Mouse (Mus musculus) thymus, adult 2 months (tissue): ENCODE measurements at regions not wholly inside any gene's neighbourhood (a gene's known extent, or its start where the extent isn't known, plus 50 kb on each side); places are given as distances from the start of the nearest gene placed in this dataset.

Experiments used
- DNase-seq: peaks from one replicate; pipeline ENCODE4 v3.0.0; 2021
- H3K27ac ChIP-seq: fragments of 200-500 bp; 2 replicates; pipeline ENCODE4 v1.5.1; 2012; ENCODE audit warnings: low read length, control low read depth; ENCODE audit not compliant: control insufficient read depth, insufficient read depth
- H3K27me3 ChIP-seq: fragments of 200-500 bp; 2 replicates; pipeline ENCODE4 v1.6.1; 2012; ENCODE audit warnings: mild to moderate bottlenecking, low read length, moderate library complexity, mixed read lengths; ENCODE audit not compliant: control insufficient read depth, insufficient read depth
- H3K36me3 ChIP-seq: fragments of 200-500 bp; 2 replicates; pipeline ENCODE4 v1.6.1; 2012; ENCODE audit warnings: mild to moderate bottlenecking, low read length, moderate library complexity; ENCODE audit not compliant: control insufficient read depth, insufficient read depth
- H3K4me1 ChIP-seq: fragments of 200-500 bp; replicated peaks from 2 replicates; pipeline ENCODE4 v1.6.1; 2012; ENCODE audit warnings: low read length; ENCODE audit not compliant: control insufficient read depth, insufficient read depth
- H3K4me3 ChIP-seq: fragments of 200-500 bp; 2 replicates; pipeline ENCODE4 v1.5.1; 2012; ENCODE audit warnings: mild to moderate bottlenecking, low read length, control low read depth, moderate library complexity; ENCODE audit not compliant: control insufficient read depth, insufficient read depth
- CTCF ChIP-seq: fragments of 200-500 bp; IDR thresholded peaks from 2 replicates; pipeline ENCODE4 v1.5.1; 2012; ENCODE audit warnings: mild to moderate bottlenecking, control low read depth, low read length, moderate library complexity, borderline replicate concordance; ENCODE audit not compliant: control insufficient read depth, poor library complexity, insufficient read depth; ENCODE audit errors: extremely low read depth
- POLR2A ChIP-seq: fragments of 200-500 bp; IDR thresholded peaks from 2 replicates; pipeline ENCODE4 v1.6.1; 2012; ENCODE audit warnings: mild to moderate bottlenecking, low read length, control low read depth, moderate library complexity; ENCODE audit not compliant: control insufficient read depth, poor library complexity, insufficient read depth; ENCODE audit errors: extremely low read depth
- WGBS: fragments of 180-500 bp; shearing (Covaris S2); methylation state at CpG from one replicate; pipeline ENCODE4 v1.1.7; 2018; 5-methylcytosine and 5-hydroxymethylcytosine counted together

GRCm38 (mm10) chr11:31540816-31541215 lies 130.9 kb downstream of the Bod1 start:
- H3K27ac ChIP-seq, result no peak overlapping the region
- no peak for TF ChIP-seq POLR2A
- no peak for TF ChIP-seq CTCF

GRCm38 (mm10) chr11:31531416-31531815 lies 140.3 kb downstream of the Bod1 start:
- H3K27ac ChIP-seq, result no peak overlapping the region
- no peaks in the 10 kb centered on the region for H3K36me3 ChIP-seq
- no peak for DNase-seq
- TF ChIP-seq CTCF (no peak), POLR2A (no peak)
- 90% methylated on average over 2 of the region's 2 CpGs for WGBS
- no peak overlapping the region for H3K4me3 ChIP-seq
- no peaks in the 10 kb centered on the region for H3K4me1 ChIP-seq
- no peaks in the 10 kb centered on the region for H3K27me3 ChIP-seq

More at GRCm38 (mm10) chr11:31540816-31541215, 130.9 kb downstream of the Bod1 start:
- Histone ChIP-seq H3K36me3 (no peaks in the 10 kb centered on the region), H3K27me3 (no peaks in the 10 kb centered on the region), H3K4me1 (no peaks in the 10 kb centered on the region), H3K4me3 (no peak overlapping the region)
- DNase-seq, result no peak

- H3K27ac ChIP-seq, result no peak overlapping the region
- no peak for DNase-seq
- 96% methylated on average over 3 of the region's 3 CpGs for WGBS
- H3K36me3 ChIP-seq, result no peaks in the 10 kb centered on the region
- TF ChIP-seq CTCF (no peak), POLR2A (no peak)
- no peaks in the 10 kb centered on the region for H3K27me3 ChIP-seq
- no peaks in the 10 kb centered on the region for H3K4me1 ChIP-seq
- H3K4me3 ChIP-seq, result no peak overlapping the region
Observed at GRCm38 (mm10) chr11:31530851-31531250, 140.8 kb downstream of the Bod1 start.

GRCm38 (mm10) chr11:31529686-31530085 lies 142.0 kb downstream of the Bod1 start:
- Histone ChIP-seq H3K4me3 (no peak overlapping the region), H3K36me3 (no peaks in the 10 kb centered on the region), H3K27ac (no peak overlapping the region), H3K27me3 (no peaks in the 10 kb centered on the region), H3K4me1 (no peaks in the 10 kb centered on the region)
- WGBS, result 94% methylated on average over 2 of the region's 2 CpGs
- DNase-seq, result no peak
- TF ChIP-seq CTCF, result no peak
- TF ChIP-seq POLR2A, result no peak

- DNase-seq, result no peak
- no peak overlapping the region for H3K4me3 ChIP-seq
- no peaks in the 10 kb centered on the region for H3K27me3 ChIP-seq
- H3K36me3 ChIP-seq, result no peaks in the 10 kb centered on the region
- H3K4me1 ChIP-seq, result no peaks in the 10 kb centered on the region
- 88% methylated on average over 2 of the region's 2 CpGs for WGBS
- no peak overlapping the region for H3K27ac ChIP-seq
- TF ChIP-seq CTCF, result no peak
- no peak for TF ChIP-seq POLR2A
Observed at GRCm38 (mm10) chr11:31524708-31525107, 147.0 kb downstream of the Bod1 start.

- no peak for DNase-seq
- 88% methylated on average over 2 of the region's 2 CpGs for WGBS
- H3K27ac ChIP-seq, result no peak overlapping the region
- H3K27me3 ChIP-seq, result no peaks in the 10 kb centered on the region
- no peaks in the 10 kb centered on the region for H3K4me1 ChIP-seq
- TF ChIP-seq CTCF (no peak), POLR2A (no peak)
- no peak overlapping the region for H3K4me3 ChIP-seq
- H3K36me3 ChIP-seq, result no peaks in the 10 kb centered on the region
Observed at GRCm38 (mm10) chr11:31524065-31524618, 147.5 kb downstream of the Bod1 start.

- DNase-seq, result no peak
- Histone ChIP-seq H3K27ac (no peak overlapping the region), H3K4me1 (no peaks in the 10 kb centered on the region), H3K27me3 (no peaks in the 10 kb centered on the region), H3K4me3 (no peak overlapping the region), H3K36me3 (no peaks in the 10 kb centered on the region)
- TF ChIP-seq CTCF (no peak), POLR2A (no peak)
- 83% methylated on average over 2 of the region's 2 CpGs for WGBS
Observed at GRCm38 (mm10) chr11:31522127-31522526, 149.6 kb downstream of the Bod1 start.
